Mouse (Mus musculus) myocyte (in vitro differentiated cells): ENCODE data around the gene Fam117a.

Source experiments
- CEBPB ChIP-seq: IDR thresholded peaks from 2 replicates; pipeline ENCODE4 v1.6.1; 2011; ENCODE audit warnings: mild to moderate bottlenecking, moderate library complexity; ENCODE audit not compliant: poor library complexity, insufficient read depth, severe bottlenecking
- E2F4 ChIP-seq: IDR thresholded peaks from one replicate; pipeline ENCODE4 v1.6.1; 2011; ENCODE audit warnings: mild to moderate bottlenecking, control low read depth, moderate library complexity; ENCODE audit not compliant: insufficient read depth
- MAX ChIP-seq: IDR thresholded peaks from one replicate; pipeline ENCODE4 v1.6.1; 2011; ENCODE audit warnings: low read depth, mild to moderate bottlenecking, control low read depth
- MYOD1 ChIP-seq, 3 experiments: IDR thresholded peaks; one replicate each; pipeline ENCODE4 v1.6.1; 2011; ENCODE audit warnings: control low read depth in 2 of 3, low read depth in 2 of 3, mild to moderate bottlenecking in 2 of 3, moderate library complexity in 1 of 3; ENCODE audit not compliant: insufficient read length in 2 of 3, control insufficient read depth in 1 of 3
- POLR2A ChIP-seq: IDR thresholded peaks from one replicate; pipeline ENCODE4 v1.6.1; 2011; ENCODE audit warnings: low read depth, mild to moderate bottlenecking, control low read depth, moderate library complexity; ENCODE audit not compliant: insufficient read length
- POLR2AphosphoS2 ChIP-seq: IDR thresholded peaks from one replicate; pipeline ENCODE4 v1.6.1; 2011; ENCODE audit warnings: low read depth, control low read depth; ENCODE audit not compliant: insufficient read length
- REST ChIP-seq: IDR thresholded peaks from one replicate; pipeline ENCODE4 v1.6.1; 2011; ENCODE audit warnings: mild to moderate bottlenecking, control low read depth, moderate library complexity; ENCODE audit not compliant: insufficient read depth, insufficient read length
- TCF12 ChIP-seq: IDR thresholded peaks from one replicate; pipeline ENCODE4 v1.6.1; 2011; ENCODE audit warnings: mild to moderate bottlenecking, control low read depth; ENCODE audit not compliant: poor library complexity, insufficient read depth, severe bottlenecking
- USF1 ChIP-seq: IDR thresholded peaks from one replicate; pipeline ENCODE4 v1.6.1; 2011; ENCODE audit warnings: low read depth, mild to moderate bottlenecking, control low read depth, moderate library complexity

GRCm38 (mm10) chr11:95337846-95338342 lies 1.1 kb downstream of the Fam117a start:
- TF ChIP-seq USF1 (no peak), TCF12 (no peak), POLR2A (no peak), E2F4 (no peak), MYOD1 (IDR thresholded peaks at IDR 0.05; ENCODE audit: control insufficient read depth in 1 of 3, insufficient read length in 2 of 3, low read depth in 2 of 3) (no peak), POLR2AphosphoS2 (no peak), MAX (no peak), CEBPB (no peak), REST (no peak)
